Mouse (Mus musculus): ENCODE measurements at regions not wholly inside any gene's neighbourhood (a gene's known extent, or its start where the extent isn't known, plus 50 kb on each side); places are given as distances from the start of the nearest gene placed in this dataset.

GRCm38 (mm10) chr7:73031407-73031806 is 343.9 kb upstream of the Rgma start:
- no peak for DNase-seq (ENCODE audit: low read depth, low spot score)
- Histone ChIP-seq H3K79me2 (ENCODE audit: control insufficient read depth, insufficient read depth, low read length, poor library complexity) (no peaks in the 10 kb centered on the region), H3K27me3 (ENCODE audit: control insufficient read depth in 1 of 2, insufficient read depth in 2 of 2, low read length in 2 of 2) (no peaks in the 10 kb centered on the region), H3K4me3 (ENCODE audit: control insufficient read depth in 1 of 2, insufficient read depth in 1 of 2, low read depth in 2 of 2, low read length in 2 of 2) (no peak overlapping the region), H3K9me3 (replicated peaks; ENCODE audit: insufficient read depth, low read length) (no peaks in the 10 kb centered on the region), H3K9ac (ENCODE audit: control insufficient read depth, low read depth, low read length, poor library complexity, severe bottlenecking) (no peak overlapping the region), H3K36me3 (ENCODE audit: control insufficient read depth in 1 of 2, insufficient read depth in 2 of 2, low read length in 2 of 2) (no peaks in the 10 kb centered on the region), H3K4me1 (ENCODE audit: control insufficient read depth in 1 of 2, insufficient read depth in 2 of 2, low read length in 2 of 2) (no peaks in the 10 kb centered on the region), H3K27ac (ENCODE audit: control insufficient read depth, low read depth, low read length) (no peak overlapping the region)
- TF ChIP-seq NELFE (IDR thresholded peaks at IDR 0.05; ENCODE audit: low read depth, low read length) (no peak), GATA1 (IDR thresholded peaks at IDR 0.05; ENCODE audit: low read depth, low read length) (no peak), TAL1 (IDR thresholded peaks at IDR 0.05; ENCODE audit: low read length) (no peak), KAT2A (conservative IDR thresholded peaks at IDR 0.05; ENCODE audit: low read depth, low read length) (no peak), MYC (IDR thresholded peaks at IDR 0.05; ENCODE audit: low read depth, low read length) (no peak), MXI1 (IDR thresholded peaks at IDR 0.05; ENCODE audit: low read depth, low read length) (no peak), RCOR1 (IDR thresholded peaks at IDR 0.05; ENCODE audit: low read depth, low read length) (no peak), ETS1 (IDR thresholded peaks at IDR 0.05; ENCODE audit: low read depth, low read length) (no peak), SMC3 (IDR thresholded peaks at IDR 0.05; ENCODE audit: low read depth, low read length) (no peak), MAZ (IDR thresholded peaks at IDR 0.05; ENCODE audit: low read depth, low read length) (no peak), MAFK (IDR thresholded peaks at IDR 0.05; ENCODE audit: borderline replicate concordance, low read depth, low read length) (no peak), NRF1 (IDR thresholded peaks at IDR 0.05; ENCODE audit: insufficient read depth, low read depth, low read length, poor library complexity, severe bottlenecking) (no peak), ZNF384 (IDR thresholded peaks at IDR 0.05; ENCODE audit: low read depth, low read length) (no peak), MAX (IDR thresholded peaks at IDR 0.05; ENCODE audit: low read length) (no peak), E2F4 (IDR thresholded peaks at IDR 0.05; ENCODE audit: borderline replicate concordance, low read depth, low read length) (no peak), ZKSCAN1 (IDR thresholded peaks at IDR 0.05; ENCODE audit: low read depth, low read length) (no peak), RAD21 (IDR thresholded peaks at IDR 0.05; ENCODE audit: low read depth, low read length) (no peak), ELF1 (IDR thresholded peaks at IDR 0.05; ENCODE audit: low read depth, low read length) (no peak), JUND (IDR thresholded peaks at IDR 0.05; ENCODE audit: low read depth, low read length) (no peak), MYB (IDR thresholded peaks at IDR 0.05; ENCODE audit: low read depth, low read length) (no peak)

- Histone ChIP-seq H3K27me3 (ENCODE audit: control insufficient read depth in 1 of 2, insufficient read depth in 2 of 2, low read length in 2 of 2) (no peaks in the 10 kb centered on the region), H3K9me3 (replicated peaks; ENCODE audit: insufficient read depth, low read length) (no peaks in the 10 kb centered on the region), H3K4me3 (ENCODE audit: control insufficient read depth in 1 of 2, insufficient read depth in 1 of 2, low read depth in 2 of 2, low read length in 2 of 2) (no peak overlapping the region), H3K36me3 (ENCODE audit: control insufficient read depth in 1 of 2, insufficient read depth in 2 of 2, low read length in 2 of 2) (no peaks in the 10 kb centered on the region), H3K4me1 (ENCODE audit: control insufficient read depth in 1 of 2, insufficient read depth in 2 of 2, low read length in 2 of 2) (no peaks in the 10 kb centered on the region), H3K27ac (ENCODE audit: control insufficient read depth, low read depth, low read length) (no peak overlapping the region), H3K9ac (ENCODE audit: control insufficient read depth, low read depth, low read length, poor library complexity, severe bottlenecking) (no peak overlapping the region), H3K79me2 (ENCODE audit: control insufficient read depth, insufficient read depth, low read length, poor library complexity) (no peaks in the 10 kb centered on the region)
- TF ChIP-seq ETS1 (IDR thresholded peaks at IDR 0.05; ENCODE audit: low read depth, low read length) (no peak), CHD2 (IDR thresholded peaks at IDR 0.05; ENCODE audit: low read length) (no peak), ZC3H11A (IDR thresholded peaks at IDR 0.05; ENCODE audit: low read depth, low read length) (no peak), MXI1 (IDR thresholded peaks at IDR 0.05; ENCODE audit: low read depth, low read length) (no peak), GATA1 (IDR thresholded peaks at IDR 0.05; ENCODE audit: low read depth, low read length) (no peak), ELF1 (IDR thresholded peaks at IDR 0.05; ENCODE audit: low read depth, low read length) (no peak), MYB (IDR thresholded peaks at IDR 0.05; ENCODE audit: low read depth, low read length) (no peak), RCOR1 (IDR thresholded peaks at IDR 0.05; ENCODE audit: low read depth, low read length) (no peak), BHLHE40 (IDR thresholded peaks at IDR 0.05; ENCODE audit: borderline replicate concordance, low read depth, low read length) (no peak)
- DNase-seq (ENCODE audit: low read depth, low spot score), result no peak
Observed at GRCm38 (mm10) chr7:73032316-73032980, 342.9 kb upstream of the Rgma start.

Data from MEL (cell line).